Mouse (Mus musculus): Measurements from ENCODE around the gene Synj2. TPM values are rescaled to one million over a fixed set of nuclear protein-coding genes. Genes with fewer than 3 reads are reported as not detected.

The Synj2 gene
- total and polyA plus RNA-seq, 2 experiments = 0.66 to 3.0 TPM

GRCm38 (mm10) chr17:5998235-5998500, 57.1 kb downstream of the Synj2 start:
- TF ChIP-seq CTCF (IDR thresholded peaks at IDR 0.05; ENCODE audit: low read depth, low read length) (no peak), POLR2A (IDR thresholded peaks at IDR 0.05; ENCODE audit: extremely low read depth, insufficient read depth, low read length) (no peak)
- H3K79me2 ChIP-seq (ENCODE audit: control insufficient read depth, insufficient read depth, low read length) = no peaks in the 10 kb centered on the region
- H3K9ac ChIP-seq (ENCODE audit: low read depth, low read length) = no peak overlapping the region
- H3K27ac ChIP-seq (replicated peaks; ENCODE audit: insufficient read depth, low read depth, low read length) = no peak overlapping the region
- no peak overlapping the region for H3K4me3 ChIP-seq (ENCODE audit: insufficient read depth, low read depth, low read length)
- peaks cover 16% of the 10 kb centered on the region for H3K4me1 ChIP-seq (ENCODE audit: control insufficient read depth, insufficient read depth, low read length)
- no peaks in the 10 kb centered on the region for H3K36me3 ChIP-seq (ENCODE audit: control insufficient read depth, insufficient read depth, low read length)
- H3K27me3 ChIP-seq (ENCODE audit: control insufficient read depth, insufficient read depth, low read length) = no peaks in the 10 kb centered on the region
- DNase-seq (ENCODE audit: extremely low read depth, low read depth, low spot score) = no peak

- H3K27ac ChIP-seq (replicated peaks; ENCODE audit: insufficient read depth, low read depth, low read length) = peak overlapping the region; percentile 38
These were observed 58.0 kb downstream of the Synj2 start for GRCm38 (mm10) chr17:5999039-5999543.

DNA sequence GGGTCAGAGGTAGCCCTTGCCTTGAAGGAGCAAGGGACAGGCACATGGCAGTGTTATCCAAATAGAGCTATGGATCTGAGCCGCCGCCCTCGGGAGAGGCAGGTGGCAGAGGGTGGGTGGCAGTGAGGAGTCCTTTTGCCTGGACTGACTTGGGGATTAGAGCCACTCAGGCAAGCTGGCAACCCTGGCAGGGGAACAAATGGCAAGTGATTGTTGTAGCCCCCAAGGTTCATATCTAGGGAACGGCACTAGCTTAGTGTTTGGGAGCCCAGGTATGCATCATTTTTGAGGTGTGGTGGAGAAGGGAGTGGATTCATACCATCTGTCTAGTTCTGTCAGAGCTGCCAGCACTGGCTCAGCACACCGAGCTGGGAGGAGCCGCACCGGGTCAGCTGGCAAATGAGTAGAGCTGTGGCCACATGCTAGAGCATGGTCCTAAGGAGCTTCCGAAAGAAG, 59.8 kb downstream of the Synj2 start:
- H3K27me3 ChIP-seq (ENCODE audit: control insufficient read depth, insufficient read depth, low read length) = no peaks in the 10 kb centered on the region
- H3K27ac ChIP-seq (replicated peaks; ENCODE audit: insufficient read depth, low read depth, low read length) = no peak overlapping the region
- H3K9ac ChIP-seq (ENCODE audit: low read depth, low read length) = no peak overlapping the region
- no peak for DNase-seq (ENCODE audit: extremely low read depth, low read depth, low spot score)
- no peak for TF ChIP-seq POLR2A (IDR thresholded peaks at IDR 0.05; ENCODE audit: extremely low read depth, insufficient read depth, low read length)
- TF ChIP-seq CTCF (IDR thresholded peaks at IDR 0.05; ENCODE audit: low read depth, low read length) = no peak
- H3K4me3 ChIP-seq (ENCODE audit: insufficient read depth, low read depth, low read length) = no peak overlapping the region
- H3K4me1 ChIP-seq (ENCODE audit: control insufficient read depth, insufficient read depth, low read length) = peaks cover 21% of the 10 kb centered on the region
- H3K36me3 ChIP-seq (ENCODE audit: control insufficient read depth, insufficient read depth, low read length) = no peaks in the 10 kb centered on the region
- H3K79me2 ChIP-seq (ENCODE audit: control insufficient read depth, insufficient read depth, low read length) = no peaks in the 10 kb centered on the region
- WGBS = 82% methylated on average over 8 of the region's 8 CpGs

More at GRCm38 (mm10) chr17:5999039-5999543, 58.0 kb downstream of the Synj2 start:
- Histone ChIP-seq H3K4me3 (ENCODE audit: insufficient read depth, low read depth, low read length) (no peak overlapping the region), H3K9ac (ENCODE audit: low read depth, low read length) (no peak overlapping the region), H3K27me3 (ENCODE audit: control insufficient read depth, insufficient read depth, low read length) (no peaks in the 10 kb centered on the region), H3K79me2 (ENCODE audit: control insufficient read depth, insufficient read depth, low read length) (no peaks in the 10 kb centered on the region), H3K4me1 (ENCODE audit: control insufficient read depth, insufficient read depth, low read length) (peaks cover 16% of the 10 kb centered on the region), H3K36me3 (ENCODE audit: control insufficient read depth, insufficient read depth, low read length) (no peaks in the 10 kb centered on the region)
- TF ChIP-seq POLR2A (IDR thresholded peaks at IDR 0.05; ENCODE audit: extremely low read depth, insufficient read depth, low read length) (no peak), CTCF (IDR thresholded peaks at IDR 0.05; ENCODE audit: low read depth, low read length) (no peak)
- peak; percentile 88 for DNase-seq (ENCODE audit: extremely low read depth, low read depth, low spot score)
- 56% methylated on average over 5 of the region's 5 CpGs for WGBS

- 87% methylated on average over 6 of the region's 6 CpGs for WGBS
- peaks cover 23% of the 10 kb centered on the region for H3K4me1 ChIP-seq (ENCODE audit: control insufficient read depth, insufficient read depth, low read length)
These were observed 60.3 kb downstream of the Synj2 start for GRCm38 (mm10) chr17:6001389-6001788.

GRCm38 (mm10) chr17:6001836-6002235, 60.8 kb downstream of the Synj2 start:
- Histone ChIP-seq H3K4me1 (ENCODE audit: control insufficient read depth, insufficient read depth, low read length) (peaks cover 22% of the 10 kb centered on the region), H3K9ac (ENCODE audit: low read depth, low read length) (no peak overlapping the region), H3K4me3 (ENCODE audit: insufficient read depth, low read depth, low read length) (no peak overlapping the region), H3K79me2 (ENCODE audit: control insufficient read depth, insufficient read depth, low read length) (no peaks in the 10 kb centered on the region), H3K27ac (replicated peaks; ENCODE audit: insufficient read depth, low read depth, low read length) (no peak overlapping the region), H3K36me3 (ENCODE audit: control insufficient read depth, insufficient read depth, low read length) (no peaks in the 10 kb centered on the region), H3K27me3 (ENCODE audit: control insufficient read depth, insufficient read depth, low read length) (no peaks in the 10 kb centered on the region)
- TF ChIP-seq POLR2A (IDR thresholded peaks at IDR 0.05; ENCODE audit: extremely low read depth, insufficient read depth, low read length) (no peak), CTCF (IDR thresholded peaks at IDR 0.05; ENCODE audit: low read depth, low read length) (no peak)
- 88% methylated on average over 7 of the region's 7 CpGs for WGBS
- no peak for DNase-seq (ENCODE audit: extremely low read depth, low read depth, low spot score)

More at GRCm38 (mm10) chr17:6001389-6001788, 60.3 kb downstream of the Synj2 start:
- DNase-seq (ENCODE audit: extremely low read depth, low read depth, low spot score) = no peak
- H3K27ac ChIP-seq (replicated peaks; ENCODE audit: insufficient read depth, low read depth, low read length) = no peak overlapping the region
- TF ChIP-seq CTCF (IDR thresholded peaks at IDR 0.05; ENCODE audit: low read depth, low read length) (no peak), POLR2A (IDR thresholded peaks at IDR 0.05; ENCODE audit: extremely low read depth, insufficient read depth, low read length) (no peak)
- no peak overlapping the region for H3K4me3 ChIP-seq (ENCODE audit: insufficient read depth, low read depth, low read length)
- no peak overlapping the region for H3K9ac ChIP-seq (ENCODE audit: low read depth, low read length)
- no peaks in the 10 kb centered on the region for H3K79me2 ChIP-seq (ENCODE audit: control insufficient read depth, insufficient read depth, low read length)
- H3K27me3 ChIP-seq (ENCODE audit: control insufficient read depth, insufficient read depth, low read length) = no peaks in the 10 kb centered on the region
- H3K36me3 ChIP-seq (ENCODE audit: control insufficient read depth, insufficient read depth, low read length) = no peaks in the 10 kb centered on the region

DNA sequence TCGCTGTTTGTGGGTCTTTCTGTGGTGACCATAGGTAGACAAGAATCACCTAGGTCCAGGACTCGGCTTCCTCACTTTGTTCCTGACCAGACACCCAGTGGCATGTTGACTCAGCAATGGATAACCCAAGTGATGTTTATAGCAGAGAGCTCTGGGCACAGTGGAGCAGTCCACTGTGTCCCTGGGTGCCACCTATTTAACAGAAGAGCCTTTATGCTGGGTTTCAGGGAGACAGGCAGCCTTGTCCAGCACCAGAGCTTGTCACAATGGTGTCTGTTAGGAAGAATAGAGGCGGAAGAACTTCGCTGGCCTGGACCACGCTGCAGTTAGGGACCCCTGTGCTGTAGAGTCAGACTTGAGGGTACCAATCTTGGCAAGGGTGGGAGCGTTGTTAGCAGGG, 61.5 kb downstream of the Synj2 start:
- H3K9ac ChIP-seq (ENCODE audit: low read depth, low read length) = no peak overlapping the region
- 96% methylated on average over 6 of the region's 6 CpGs for WGBS
- no peak overlapping the region for H3K27ac ChIP-seq (replicated peaks; ENCODE audit: insufficient read depth, low read depth, low read length)
- H3K79me2 ChIP-seq (ENCODE audit: control insufficient read depth, insufficient read depth, low read length) = no peaks in the 10 kb centered on the region
- no peaks in the 10 kb centered on the region for H3K36me3 ChIP-seq (ENCODE audit: control insufficient read depth, insufficient read depth, low read length)
- no peaks in the 10 kb centered on the region for H3K27me3 ChIP-seq (ENCODE audit: control insufficient read depth, insufficient read depth, low read length)
- H3K4me3 ChIP-seq (ENCODE audit: insufficient read depth, low read depth, low read length) = no peak overlapping the region
- H3K4me1 ChIP-seq (ENCODE audit: control insufficient read depth, insufficient read depth, low read length) = peaks cover 21% of the 10 kb centered on the region
- TF ChIP-seq CTCF (IDR thresholded peaks at IDR 0.05; ENCODE audit: low read depth, low read length) (no peak), POLR2A (IDR thresholded peaks at IDR 0.05; ENCODE audit: extremely low read depth, insufficient read depth, low read length) (no peak)
- no peak for DNase-seq (ENCODE audit: extremely low read depth, low read depth, low spot score)
